Comparison of ENCODE assay signal across 15 mouse cellular contexts in the genomic region with DNA sequence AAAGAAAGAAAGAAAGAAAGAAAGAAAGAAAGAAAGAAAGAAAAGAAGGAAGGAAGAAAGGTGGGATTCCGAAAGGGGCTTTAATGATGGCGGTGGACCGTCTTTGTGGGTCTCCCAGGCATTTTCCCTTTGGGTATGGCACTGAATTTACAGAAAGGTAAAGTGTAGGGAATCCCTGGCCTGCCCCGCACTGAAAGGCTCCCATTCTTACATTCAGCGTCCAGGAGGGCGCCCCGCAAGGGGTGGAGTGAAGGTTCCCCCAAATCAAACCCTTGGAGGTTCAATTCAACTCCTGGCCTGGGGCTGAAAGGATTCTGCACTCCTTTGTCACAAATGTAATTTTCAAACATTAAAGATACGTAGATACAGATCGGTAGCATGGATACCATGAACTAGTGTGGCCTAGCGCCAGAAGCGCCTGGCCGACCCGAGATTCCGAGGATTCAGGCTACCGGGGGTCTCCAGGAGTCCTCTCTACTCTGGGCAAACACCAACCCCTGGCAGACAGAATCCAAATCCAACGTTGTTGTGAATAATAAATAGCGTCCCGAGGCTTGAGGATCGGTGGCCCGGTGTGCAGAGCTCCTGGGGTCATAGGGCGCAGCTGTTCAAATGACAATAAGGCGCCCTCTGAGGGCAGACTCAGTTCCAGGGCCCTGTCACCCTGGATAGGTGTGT. TPM values are rescaled to one million over a fixed set of nuclear protein-coding genes. Genes with fewer than 3 reads are reported as not detected.
DNase-seq lines count a peak whose midpoint lies in the region; ATAC-seq and TF ChIP-seq lines count a peak whose summit lies in the region.
"Had no signal": no experiment of that assay in that cellular context is flagged by ENCODE, and none has a peak within 500 bp of the region (broad histone marks: within the 10 kb centered on the region; RNA-seq: fewer than 3 reads in every experiment).

No protein-coding gene starts in this region.

- H3K4me1 ChIP-seq in kidney, embryonic 15.5 days: peaks cover 30% of the 10 kb centered on the region
- H3K4me1 ChIP-seq in embryonic facial prominence, embryonic 15.5 days: peaks cover 27% of the 10 kb centered on the region
- H3K4me1 ChIP-seq in limb, embryonic 15.5 days: peaks cover 33% of the 10 kb centered on the region
- H3K4me1 ChIP-seq: liver, embryonic 15.5 days had no signal

- H3K9me3 ChIP-seq in kidney, embryonic 15.5 days (replicated peaks): no peaks in the 10 kb centered on the region
- H3K9me3 ChIP-seq in embryonic facial prominence, embryonic 15.5 days (replicated peaks): no peaks in the 10 kb centered on the region
- H3K9me3 ChIP-seq in limb, embryonic 15.5 days: no peaks in the 10 kb centered on the region
- H3K9me3 ChIP-seq: liver, embryonic 15.5 days had no signal

- no peak overlapping the region for H3K27ac ChIP-seq in kidney, embryonic 15.5 days
- H3K27ac ChIP-seq in embryonic facial prominence, embryonic 15.5 days (replicated peaks): no peak overlapping the region
- H3K27ac ChIP-seq in limb, embryonic 15.5 days: no peak overlapping the region
- H3K27ac ChIP-seq in layer of hippocampus, adult 2 months: no peak overlapping the region
- H3K27ac ChIP-seq: liver, embryonic 15.5 days had no signal

- H3K9ac ChIP-seq in kidney, embryonic 15.5 days: no peak overlapping the region
- no peak overlapping the region for H3K9ac ChIP-seq in embryonic facial prominence, embryonic 15.5 days
- H3K9ac ChIP-seq in limb, embryonic 15.5 days: no peak overlapping the region
- H3K9ac ChIP-seq: liver, embryonic 15.5 days had no signal

- ATAC-seq in kidney, embryonic 15.5 days (replicated peaks; ENCODE audit: low FRiP score): no peak
- 0 out of 2 replicates have a peak, but pooled peaks have one; percentile 6 for ATAC-seq in embryonic facial prominence, embryonic 15.5 days (ENCODE audit: insufficient number of reproducible peaks, low FRiP score, low TSS enrichment, low read depth)
- no peak for ATAC-seq in limb, embryonic 15.5 days (ENCODE audit: insufficient number of reproducible peaks, low FRiP score, low TSS enrichment, low read depth)

- H3K36me3 ChIP-seq in kidney, embryonic 15.5 days: no peaks in the 10 kb centered on the region
- no peaks in the 10 kb centered on the region for H3K36me3 ChIP-seq in embryonic facial prominence, embryonic 15.5 days
- H3K36me3 ChIP-seq in limb, embryonic 15.5 days: no peaks in the 10 kb centered on the region
- H3K36me3 ChIP-seq: G1E; liver, embryonic 15.5 days had no signal

- no peak for TF ChIP-seq CTCF in layer of hippocampus, adult 2 months (conservative IDR thresholded peaks at IDR 0.05)

- H3K4me2 ChIP-seq in kidney, embryonic 15.5 days: peak overlapping the region; percentile 45; the same call in 1 of the 2 replicates
- no peak overlapping the region for H3K4me2 ChIP-seq in embryonic facial prominence, embryonic 15.5 days (replicated peaks)
- peak overlapping the region; percentile 78 for H3K4me2 ChIP-seq in limb, embryonic 15.5 days
- H3K4me2 ChIP-seq: liver, embryonic 15.5 days had no signal

- peak overlapping the region; percentile 24 for H3K4me3 ChIP-seq in kidney, embryonic 15.5 days (replicated peaks)
- H3K4me3 ChIP-seq in embryonic facial prominence, embryonic 15.5 days (replicated peaks): no peak overlapping the region
- H3K4me3 ChIP-seq in limb, embryonic 15.5 days: peak overlapping the region; percentile 51
- H3K4me3 ChIP-seq in layer of hippocampus, adult 2 months: no peak overlapping the region
- H3K4me3 ChIP-seq: liver, embryonic 15.5 days had no signal

- 3% methylated on average over 22 of the region's 22 CpGs for WGBS in kidney, embryonic 15.5 days
- WGBS in embryonic facial prominence, embryonic 15.5 days: 4% methylated on average over 22 of the region's 22 CpGs
- WGBS in limb, embryonic 15.5 days: 9% methylated on average over 22 of the region's 22 CpGs

- DNase-seq in cerebellum, postnatal 10 days: peak; percentile 13 to 17
- DNase-seq in cerebellum, adult 11-12 months: no peak
- DNase-seq in kidney, adult 11 months: no peak
- DNase-seq in layer of hippocampus, adult 2 months (ENCODE audit: low spot score in 2 of 2): no peak
- DNase-seq in layer of hippocampus, postnatal 25 days (ENCODE audit: extremely low spot score in 1 of 2, low spot score in 1 of 2): no peak
- DNase-seq: midbrain, embryonic 14.5 days; thymus, postnatal 14 days had no signal

- peaks cover 96% of the 10 kb centered on the region for H3K27me3 ChIP-seq in kidney, embryonic 15.5 days
- peaks cover 91% of the 10 kb centered on the region for H3K27me3 ChIP-seq in embryonic facial prominence, embryonic 15.5 days
- peaks cover 84% of the 10 kb centered on the region for H3K27me3 ChIP-seq in limb, embryonic 15.5 days

RNA-seq across cellular contexts. Expression of gene Nkx3-2, which starts 3.3 kb away (rescaled TPM):
- polyA plus RNA-seq in kidney, embryonic 15.5 days (2015; fragmentation: Nextera tagmentation; extraction: Ambion mirVana): not detected in 2 replicates
- polyA plus RNA-seq in embryonic facial prominence, embryonic 15.5 days (2015; fragmentation: Nextera tagmentation; extraction: Ambion mirVana): 0.18 and 0.36 TPM in 2 replicates
- polyA plus RNA-seq in limb, embryonic 15.5 days (2015; fragmentation: Nextera tagmentation; extraction: Ambion mirVana): 3.6 and 4.3 TPM in 2 replicates
- total RNA-seq in layer of hippocampus, adult 2 months (2021): not detected
- total RNA-seq in layer of hippocampus, postnatal 25 days (2021): not detected
- total RNA-seq: G1E; gastrocnemius, adult 18-20 months; hematopoietic stem cell, adult 5-6 weeks; layer of hippocampus, adult 18-20 months had no signal
- polyA plus RNA-seq: G1E; liver, embryonic 15.5 days; midbrain, embryonic 14.5 days had no signal

RNA-seq across cellular contexts. Expression of gene Rab28, which starts 53.0 kb away (rescaled TPM):
- 56.6 and 58.3 TPM in 2 replicates for polyA plus RNA-seq in kidney, embryonic 15.5 days (2015; fragmentation: Nextera tagmentation; extraction: Ambion mirVana)
- polyA plus RNA-seq in embryonic facial prominence, embryonic 15.5 days (2015; fragmentation: Nextera tagmentation; extraction: Ambion mirVana): 70.5 and 75.1 TPM in 2 replicates
- polyA plus RNA-seq in limb, embryonic 15.5 days (2015; fragmentation: Nextera tagmentation; extraction: Ambion mirVana): 75.3 and 77.6 TPM in 2 replicates
- 10 to 100 TPM; 80.5 to 87.3 TPM for total RNA-seq in layer of hippocampus, adult 2 months (2021)
- total RNA-seq in layer of hippocampus, postnatal 25 days (2021): 10 to 100 TPM; 75.3 to 80.6 TPM

Comparison
In these comparisons a context has a peak if more than half of its experiments do, and no peak if none do; other contexts are left out.
1. DNase-seq: peak in cerebellum, postnatal 10 days (2 of 2); none in cerebellum, adult 11-12 months (single experiment), kidney, adult 11 months (single experiment), layer of hippocampus, adult 2 months (0 of 2) and layer of hippocampus, postnatal 25 days (0 of 2).
2. H3K4me3 ChIP-seq: peak in kidney, embryonic 15.5 days (single experiment) and limb, embryonic 15.5 days (single experiment); none in embryonic facial prominence, embryonic 15.5 days (single experiment) and layer of hippocampus, adult 2 months (single experiment).